Mouse (Mus musculus) CH12.LX (cell line): ENCODE measurements around the gene Pakap. TPM values are rescaled to one million over a fixed set of nuclear protein-coding genes. Genes with fewer than 3 reads are reported as not detected.

Experiments
- DNase-seq: peaks from one replicate; pipeline ENCODE4 v3.0.0-alpha.2; 2013; ENCODE audit errors: extremely low read depth
- H3K27ac ChIP-seq: 2 replicates; pipeline ENCODE4 v1.5.1; 2012; ENCODE audit warnings: low read depth, mild to moderate bottlenecking, control low read depth, moderate library complexity; ENCODE audit not compliant: insufficient read depth
- H3K27me3 ChIP-seq: replicated peaks from 2 replicates; pipeline ENCODE3; 2012; ENCODE audit warnings: inconsistent platforms
- H3K36me3 ChIP-seq, 2 experiments: replicated peaks in 1 of 2; 2 replicates each; pipeline versions ENCODE3 to v1.6.1; 2012; ENCODE audit warnings: inconsistent platforms in 1 of 2, low read length in 1 of 2, mild to moderate bottlenecking in 1 of 2, mixed read lengths in 1 of 2, moderate library complexity in 1 of 2; ENCODE audit not compliant: control insufficient read depth in 1 of 2, insufficient read depth in 1 of 2
- H3K4me1 ChIP-seq, 2 experiments: 2 replicates each; pipeline ENCODE4 v1.6.1; 2012; ENCODE audit warnings: inconsistent platforms in 1 of 2, moderate library complexity in 1 of 2; ENCODE audit not compliant: insufficient read depth in 2 of 2, control insufficient read depth in 1 of 2
- H3K4me2 ChIP-seq: 2 replicates; pipeline ENCODE4 v1.6.1; 2012; ENCODE audit warnings: low read depth, mild to moderate bottlenecking, control low read depth; ENCODE audit not compliant: poor library complexity, insufficient read depth, severe bottlenecking
- H3K4me3 ChIP-seq, 3 experiments: fragments of 150-350 bp in 1 of 3; sonication (generic) in 1 of 3; replicated peaks in 1 of 3; 2 replicates each; pipeline versions ENCODE3 to v1.5.1; 2011 to 2012; ENCODE audit warnings: low read depth in 2 of 3, low read length in 2 of 3, mild to moderate bottlenecking in 2 of 3, moderate library complexity in 2 of 3, control low read depth in 1 of 3, improper control_type of control experiment in 1 of 3, inconsistent platforms in 1 of 3, mixed read lengths in 1 of 3; ENCODE audit not compliant: poor library complexity in 1 of 3
- H3K79me2 ChIP-seq: replicated peaks from 2 replicates; pipeline ENCODE4 v1.6.1; 2012; ENCODE audit warnings: mild to moderate bottlenecking, moderate library complexity; ENCODE audit not compliant: control insufficient read depth, poor library complexity, insufficient read depth, severe bottlenecking; ENCODE audit errors: extremely low read depth
- H3K9ac ChIP-seq: 2 replicates; pipeline ENCODE4 v1.6.1; 2012; ENCODE audit warnings: low read depth, mild to moderate bottlenecking, control low read depth, moderate library complexity; ENCODE audit not compliant: insufficient read depth
- H3K9me3 ChIP-seq: replicated peaks from 2 replicates; pipeline ENCODE3; 2012; ENCODE audit warnings: low read length, inconsistent platforms, mixed read lengths
- BHLHE40 ChIP-seq: IDR thresholded peaks from 2 replicates; pipeline ENCODE4 v1.6.1; 2011; ENCODE audit warnings: mild to moderate bottlenecking, low read depth, low read length, improper control_type of control experiment
- CHD1 ChIP-seq: IDR thresholded peaks from 2 replicates; pipeline ENCODE4 v1.6.1; 2012; ENCODE audit warnings: low read depth, low read length, improper control_type of control experiment, inconsistent platforms
- CHD2 ChIP-seq: IDR thresholded peaks from 2 replicates; pipeline ENCODE4 v1.6.1; 2011; ENCODE audit warnings: low read length, improper control_type of control experiment
- CTCF ChIP-seq, 2 experiments: IDR thresholded peaks in 1 of 2; conservative IDR thresholded peaks in 1 of 2; 2 replicates each; pipeline ENCODE4 v1.5.1; 2011 to 2012; ENCODE audit warnings: low read depth in 2 of 2, low read length in 2 of 2, improper control_type of control experiment in 1 of 2, inconsistent platforms in 1 of 2, mild to moderate bottlenecking in 1 of 2, moderate library complexity in 1 of 2
- E2F4 ChIP-seq: IDR thresholded peaks from 2 replicates; pipeline ENCODE4 v1.6.1; 2011; ENCODE audit warnings: low read depth, low read length, improper control_type of control experiment; ENCODE audit not compliant: insufficient replicate concordance
- ELF1 ChIP-seq: IDR thresholded peaks from 2 replicates; pipeline ENCODE4 v1.6.1; 2014; ENCODE audit warnings: low read depth, mild to moderate bottlenecking, inconsistent platforms, low read length, improper control_type of control experiment
- EP300 ChIP-seq: IDR thresholded peaks from 2 replicates; pipeline ENCODE4 v1.6.1; 2011; ENCODE audit warnings: low read length, improper control_type of control experiment
- ETS1 ChIP-seq: conservative IDR thresholded peaks from 2 replicates; pipeline ENCODE4 v1.6.1; 2012; ENCODE audit warnings: low read depth, mild to moderate bottlenecking, inconsistent platforms, low read length, improper control_type of control experiment, moderate library complexity
- GABPA ChIP-seq: IDR thresholded peaks from 2 replicates; pipeline ENCODE4 v1.6.1; 2012; ENCODE audit warnings: low read depth, low read length, improper control_type of control experiment, inconsistent platforms; ENCODE audit not compliant: insufficient replicate concordance
- HCFC1 ChIP-seq: IDR thresholded peaks from 2 replicates; pipeline ENCODE4 v1.6.1; 2012; ENCODE audit warnings: low read depth, mild to moderate bottlenecking, inconsistent platforms, low read length, improper control_type of control experiment
- IRF4 ChIP-seq: IDR thresholded peaks from 2 replicates; pipeline ENCODE4 v1.6.1; 2014; ENCODE audit warnings: low read depth, mild to moderate bottlenecking, inconsistent platforms, low read length, improper control_type of control experiment
- JUN ChIP-seq: IDR thresholded peaks from 2 replicates; pipeline ENCODE4 v1.6.1; 2011; ENCODE audit warnings: low read depth, mild to moderate bottlenecking, low read length, improper control_type of control experiment, moderate library complexity; ENCODE audit not compliant: insufficient read depth
- JUND ChIP-seq: conservative IDR thresholded peaks from 2 replicates; pipeline ENCODE4 v1.6.1; 2011; ENCODE audit warnings: low read depth, low read length, improper control_type of control experiment
- KAT2A ChIP-seq: IDR thresholded peaks from 2 replicates; pipeline ENCODE4 v1.6.1; 2012; ENCODE audit warnings: low read length, improper control_type of control experiment, inconsistent platforms; ENCODE audit not compliant: insufficient replicate concordance
- MAFK ChIP-seq: IDR thresholded peaks from 2 replicates; pipeline ENCODE4 v1.6.1; 2011; ENCODE audit warnings: low read length, improper control_type of control experiment; ENCODE audit not compliant: insufficient replicate concordance
- MAX ChIP-seq: IDR thresholded peaks from 2 replicates; pipeline ENCODE4 v1.6.1; 2011; ENCODE audit warnings: low read length, improper control_type of control experiment
- MEF2A ChIP-seq: IDR thresholded peaks from 2 replicates; pipeline ENCODE4 v1.6.1; 2014; ENCODE audit warnings: low read depth, mild to moderate bottlenecking, inconsistent platforms, low read length, improper control_type of control experiment, borderline replicate concordance
- MXI1 ChIP-seq: IDR thresholded peaks from 2 replicates; pipeline ENCODE4 v1.6.1; 2011; ENCODE audit warnings: mild to moderate bottlenecking, low read depth, low read length, improper control_type of control experiment
- MYC ChIP-seq: IDR thresholded peaks from 2 replicates; pipeline ENCODE4 v1.6.1; 2011; ENCODE audit warnings: low read depth, mild to moderate bottlenecking, improper control_type of control experiment, low read length
- NELFE ChIP-seq: IDR thresholded peaks from 2 replicates; pipeline ENCODE4 v1.6.1; 2011; ENCODE audit warnings: low read depth, low read length, improper control_type of control experiment
- NRF1 ChIP-seq: IDR thresholded peaks from 2 replicates; pipeline ENCODE4 v1.6.1; 2014; ENCODE audit warnings: low read depth, mild to moderate bottlenecking, inconsistent platforms, low read length, improper control_type of control experiment, moderate library complexity
- POLR2A ChIP-seq: IDR thresholded peaks from 2 replicates; pipeline ENCODE4 v1.6.1; 2011; ENCODE audit warnings: low read depth, mild to moderate bottlenecking, improper control_type of control experiment, low read length
- POLR2AphosphoS2 ChIP-seq: IDR thresholded peaks from 2 replicates; pipeline ENCODE4 v1.6.1; 2011; ENCODE audit warnings: low read depth, low read length, improper control_type of control experiment
- RAD21 ChIP-seq: IDR thresholded peaks from 2 replicates; pipeline ENCODE4 v1.6.1; 2011; ENCODE audit warnings: low read depth, mild to moderate bottlenecking, low read length, improper control_type of control experiment, moderate library complexity
- RCOR1 ChIP-seq: conservative IDR thresholded peaks from 2 replicates; pipeline ENCODE4 v1.6.1; 2012; ENCODE audit warnings: low read depth, mild to moderate bottlenecking, inconsistent platforms, low read length, improper control_type of control experiment
- SMC3 ChIP-seq: IDR thresholded peaks from 2 replicates; pipeline ENCODE4 v1.6.1; 2011; ENCODE audit warnings: low read depth, low read length, improper control_type of control experiment
- TBP ChIP-seq: conservative IDR thresholded peaks from 2 replicates; pipeline ENCODE4 v1.6.1; 2011; ENCODE audit warnings: low read depth, low read length, improper control_type of control experiment
- TCF12 ChIP-seq: IDR thresholded peaks from 2 replicates; pipeline ENCODE4 v1.6.1; 2014; ENCODE audit warnings: low read depth, mild to moderate bottlenecking, inconsistent platforms, low read length, improper control_type of control experiment
- UBTF ChIP-seq: IDR thresholded peaks from 2 replicates; pipeline ENCODE4 v1.6.1; 2012; ENCODE audit warnings: low read depth, mild to moderate bottlenecking, inconsistent platforms, low read length, improper control_type of control experiment, moderate library complexity
- USF1 ChIP-seq: IDR thresholded peaks from 2 replicates; pipeline ENCODE4 v1.6.1; 2014; ENCODE audit warnings: low read depth, mild to moderate bottlenecking, inconsistent platforms, low read length, improper control_type of control experiment
- USF2 ChIP-seq: conservative IDR thresholded peaks from 2 replicates; pipeline ENCODE4 v1.6.1; 2011; ENCODE audit warnings: low read depth, low read length, improper control_type of control experiment
- ZMIZ1 ChIP-seq: IDR thresholded peaks from 2 replicates; pipeline ENCODE4 v1.6.1; 2012; ENCODE audit warnings: low read depth, mild to moderate bottlenecking, inconsistent platforms, low read length, improper control_type of control experiment
- ZNF384 ChIP-seq: IDR thresholded peaks from 2 replicates; pipeline ENCODE4 v1.6.1; 2012; ENCODE audit warnings: low read depth, low read length, improper control_type of control experiment, inconsistent platforms
- dilution Hi-C: fragments of 300-500 bp; cut with MboI; formaldehyde crosslinking; loops from 2 replicates; pipeline ENCODE4 v1.14.3; 2020; ENCODE audit warnings: low sequenced_read_pairs; ENCODE audit not compliant: extremely low pct_unique_long_range_greater_than_20kb, extremely low pct_ligation_motif_present
- in situ Hi-C: fragments of 300-500 bp; cut with MboI; formaldehyde crosslinking; loops from 3 replicates; pipeline ENCODE4 v1.14.3; 2019; ENCODE audit warnings: low sequenced_read_pairs, low pct_ligation_motif_present, low pct_unique_long_range_greater_than_20kb, mixed read lengths
- polyA plus RNA-seq: library from polyadenylated mRNA; unstranded; fragments of >175 nt; gene quantifications from 2 replicates; pipeline ENCODE4 v1.2.1, GENCODE M21; 2012; ENCODE audit warnings: low read depth; ENCODE audit not compliant: insufficient read length
- total RNA-seq, 2 experiments: library from RNA; depleted of rRNA; stranded (reverse); fragments of 300-350 nt in 1 of 2; fragments of >200 nt in 1 of 2; gene quantifications; 2 replicates each; pipeline ENCODE4 v1.2.3; 2012 to 2014

The Pakap gene
- total and polyA plus RNA-seq, 3 experiments, result 0.08 to 0.14 TPM; not detected in 1

DNA sequence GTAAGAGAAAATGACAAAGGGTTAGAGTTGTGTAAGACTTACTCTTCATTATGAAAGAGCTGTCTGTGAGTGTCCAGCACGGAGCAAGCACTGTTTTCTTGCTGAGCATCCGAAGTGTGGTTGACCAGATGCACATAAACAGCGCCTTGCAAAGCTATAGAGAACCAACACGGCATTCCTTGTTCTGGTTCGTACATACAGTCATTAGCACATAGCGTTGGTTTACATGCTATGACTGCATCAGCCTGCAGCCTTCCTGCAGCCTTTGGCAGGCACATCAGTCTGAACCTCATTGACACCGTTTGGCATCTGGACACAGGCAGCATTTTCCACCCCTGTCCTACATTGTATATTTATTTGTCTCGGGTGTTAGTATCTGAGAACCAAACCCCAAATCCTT lies 248.2 kb downstream of the Pakap start:
- dilution Hi-C loops (no loop called here), in situ Hi-C loops (no loop called here)
- TF ChIP-seq KAT2A, result no peak
- TF ChIP-seq ETS1, result no peak
- no peak for TF ChIP-seq MYC
- TF ChIP-seq E2F4, result no peak
- TF ChIP-seq MXI1, result no peak
- no peak for TF ChIP-seq CHD2
- TF ChIP-seq ZMIZ1, result no peak
- TF ChIP-seq JUN, result no peak
- TF ChIP-seq BHLHE40, result no peak
- no peak for TF ChIP-seq TCF12
- no peak for TF ChIP-seq MEF2A
- no peak for TF ChIP-seq RCOR1
- no peak for TF ChIP-seq CHD1
- TF ChIP-seq MAX, result no peak
- TF ChIP-seq ELF1, result no peak
- no peak for TF ChIP-seq USF1
- TF ChIP-seq SMC3, result no peak
- no peak for TF ChIP-seq NELFE
- Histone ChIP-seq H3K4me1 (peaks cover 10 to 25% of the 10 kb centered on the region in 2 experiments; a peak in 3 of 4 replicates), H3K9ac (no peak overlapping the region), H3K36me3 (no peaks in the 10 kb centered on the region), H3K4me3 (no peak overlapping the region), H3K79me2 (no peaks in the 10 kb centered on the region), H3K4me2 (no peak overlapping the region), H3K27me3 (no peaks in the 10 kb centered on the region), H3K27ac (no peak overlapping the region), H3K9me3 (peaks cover 5% of the 10 kb centered on the region)
- no peak for DNase-seq

DNA sequence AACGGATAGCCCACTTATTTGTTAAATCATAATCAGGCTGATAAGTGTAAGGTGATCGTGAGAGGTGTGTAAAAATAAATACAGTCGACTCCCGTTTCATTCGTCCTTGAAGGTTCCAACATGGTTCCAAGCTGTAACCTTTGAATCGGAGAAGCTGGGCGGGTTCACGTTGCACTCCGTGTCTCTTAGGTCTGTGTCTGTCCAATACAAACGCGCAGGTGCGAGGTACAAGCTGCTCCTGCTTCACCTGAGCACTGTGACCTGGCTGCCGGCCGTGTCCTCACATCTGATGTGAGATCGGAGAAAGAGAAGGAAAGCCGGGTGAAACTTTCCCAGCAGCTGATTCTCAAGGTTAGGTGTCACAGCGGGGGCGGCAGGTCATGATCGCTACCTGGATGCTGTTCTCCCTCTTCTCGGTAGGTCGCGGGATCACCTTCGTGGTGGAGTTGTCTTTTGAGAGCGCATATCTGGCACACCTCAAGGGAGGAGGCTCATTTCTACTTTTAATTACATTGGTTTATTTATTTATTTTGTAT lies 252.9 kb downstream of the Pakap start:
- H3K9me3 ChIP-seq, result peaks cover 5% of the 10 kb centered on the region
- H3K27me3 ChIP-seq, result no peaks in the 10 kb centered on the region
- no peak overlapping the region for H3K9ac ChIP-seq
- in situ Hi-C loops, result no loop called here
- peaks cover 0 to 12% of the 10 kb centered on the region in 2 experiments; a peak in 2 of 4 replicates for H3K4me1 ChIP-seq
- H3K27ac ChIP-seq, result no peak overlapping the region
- no peak overlapping the region for H3K4me3 ChIP-seq
- no peak for DNase-seq
- H3K79me2 ChIP-seq, result no peaks in the 10 kb centered on the region
- no peak overlapping the region for H3K4me2 ChIP-seq
- no peaks in the 10 kb centered on the region for H3K36me3 ChIP-seq
- TF ChIP-seq MAFK, result no peak
- TF ChIP-seq NELFE, result no peak
- no peak for TF ChIP-seq POLR2AphosphoS2
- no peak for TF ChIP-seq GABPA
- no peak for TF ChIP-seq IRF4
- no peak for TF ChIP-seq NRF1
- no peak for TF ChIP-seq TBP
- TF ChIP-seq ZNF384, result no peak
- no peak for TF ChIP-seq JUND
- no peak for TF ChIP-seq HCFC1
- TF ChIP-seq RAD21, result no peak
- TF ChIP-seq EP300, result no peak
- TF ChIP-seq CTCF (conservative IDR thresholded peaks at IDR 0.05 in 1 of 2, IDR thresholded peaks at IDR 0.05 in 1 of 2; ENCODE audit: low read depth in 2 of 2, low read length in 2 of 2), result no peak
- TF ChIP-seq RCOR1, result no peak
- no peak for TF ChIP-seq TCF12
- TF ChIP-seq POLR2A, result no peak
- TF ChIP-seq UBTF, result no peak
- TF ChIP-seq JUN, result no peak
- no peak for TF ChIP-seq USF2
- TF ChIP-seq MAX, result no peak
- dilution Hi-C loops, result no loop called here
